Comparison of ENCODE assay signal across 20 mouse cellular contexts in the genomic region with DNA sequence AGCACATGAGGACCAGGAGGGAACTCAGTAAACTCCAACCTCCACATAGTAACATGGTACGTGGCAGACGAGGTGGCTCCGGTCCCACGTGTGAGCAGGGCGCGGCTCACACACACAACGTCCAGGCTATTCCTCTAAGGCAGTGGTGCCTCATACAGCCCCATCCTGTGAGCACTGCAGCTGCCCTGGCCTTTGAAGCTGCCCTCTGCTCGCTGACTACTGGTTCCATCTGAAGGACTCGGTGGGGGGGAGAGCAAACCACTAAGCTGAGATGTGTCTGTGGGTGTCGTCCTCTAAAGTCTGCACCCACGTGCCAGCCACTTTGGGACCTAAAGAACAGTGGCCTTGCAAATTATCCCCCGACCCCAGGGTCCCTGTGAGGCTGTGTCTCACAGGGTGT. TPM values are rescaled to one million over a fixed set of nuclear protein-coding genes. Genes with fewer than 3 reads are reported as not detected.
DNase-seq lines count a peak whose midpoint lies in the region; ATAC-seq lines count a peak whose summit lies in the region.
"Had no signal": no experiment of that assay in that cellular context is flagged by ENCODE, and none has a peak within 500 bp of the region (broad histone marks: within the 10 kb centered on the region; RNA-seq: fewer than 3 reads in every experiment).

No protein-coding gene starts in this region.

- H3K9me3 ChIP-seq in heart, embryonic 13.5 days: no peaks in the 10 kb centered on the region
- H3K9me3 ChIP-seq in heart, embryonic 16.5 days (replicated peaks; ENCODE audit: control insufficient read depth, low read length): no peaks in the 10 kb centered on the region
- no peaks in the 10 kb centered on the region for H3K9me3 ChIP-seq in heart, embryonic 11.5 days (replicated peaks; ENCODE audit: control insufficient read depth, low read length)
- H3K9me3 ChIP-seq in megakaryocyte, embryonic 14.5 days: no peaks in the 10 kb centered on the region
- H3K9me3 ChIP-seq: embryonic facial prominence, embryonic 10.5 days; embryonic facial prominence, embryonic 12.5 days; forebrain, embryonic 13.5 days; forebrain, embryonic 15.5 days had no signal

- 64% methylated on average over 12 of the region's 12 CpGs for WGBS in heart, embryonic 13.5 days
- WGBS in heart, embryonic 16.5 days: 68% methylated on average over 12 of the region's 12 CpGs
- WGBS in heart, embryonic 11.5 days (ENCODE audit: insufficient replicate concordance): 66% methylated on average over 12 of the region's 12 CpGs

- no peaks in the 10 kb centered on the region for H3K27me3 ChIP-seq in heart, embryonic 13.5 days (replicated peaks)
- no peaks in the 10 kb centered on the region; the same call in 1 of the 2 replicates for H3K27me3 ChIP-seq in heart, embryonic 16.5 days (ENCODE audit: control insufficient read depth, insufficient read depth, low read length)
- no peaks in the 10 kb centered on the region for H3K27me3 ChIP-seq in heart, embryonic 11.5 days (ENCODE audit: control insufficient read depth, insufficient read depth, low read length)
- H3K27me3 ChIP-seq in megakaryocyte, embryonic 14.5 days (replicated peaks): no peaks in the 10 kb centered on the region
- H3K27me3 ChIP-seq: embryonic facial prominence, embryonic 12.5 days; forebrain, embryonic 13.5 days; forebrain, embryonic 15.5 days had no signal

- peak overlapping the region; percentile 86; the same call in 1 of the 2 replicates for H3K27ac ChIP-seq in heart, embryonic 13.5 days (replicated peaks)
- H3K27ac ChIP-seq in heart, embryonic 16.5 days (ENCODE audit: low read length): peak overlapping the region; percentile 78
- no peak overlapping the region; the same call in 1 of the 2 replicates for H3K27ac ChIP-seq in heart, embryonic 11.5 days (ENCODE audit: low read depth, low read length)
- H3K27ac ChIP-seq: embryonic facial prominence, embryonic 10.5 days; embryonic facial prominence, embryonic 12.5 days; forebrain, embryonic 13.5 days; forebrain, embryonic 15.5 days had no signal

- ATAC-seq in heart, embryonic 13.5 days (ENCODE audit: extremely low read depth, insufficient number of reproducible peaks, low FRiP score, low TSS enrichment): no peak
- ATAC-seq in heart, embryonic 16.5 days (replicated peaks; ENCODE audit: extremely low read depth, insufficient read depth, low FRiP score): no peak
- ATAC-seq in heart, embryonic 11.5 days (replicated peaks; ENCODE audit: insufficient number of reproducible peaks, low FRiP score, low TSS enrichment): no peak
- no peak for ATAC-seq in megakaryocyte, adult 5-6 weeks (ENCODE audit: poor library complexity, severe bottlenecking)
- ATAC-seq: activated CD4-positive, CD25-positive, alpha-beta regulatory T cell, adult 4 months; forebrain, embryonic 13.5 days; forebrain, embryonic 15.5 days had no signal

- H3K9ac ChIP-seq in heart, embryonic 13.5 days: no peak overlapping the region
- H3K9ac ChIP-seq in heart, embryonic 16.5 days (ENCODE audit: low read length): no peak overlapping the region; the same call in 1 of the 2 replicates
- H3K9ac ChIP-seq in heart, embryonic 11.5 days (ENCODE audit: low read depth, low read length): no peak overlapping the region
- H3K9ac ChIP-seq: embryonic facial prominence, embryonic 12.5 days; forebrain, embryonic 13.5 days; forebrain, embryonic 15.5 days had no signal

- DNase-seq in heart, postnatal 25 days (ENCODE audit: low spot score): no peak
- no peak for DNase-seq in T-cell, adult 2 months (ENCODE audit: low spot score)
- DNase-seq: adrenal gland, adult 8-10 months; adrenal gland, postnatal 14 days; adrenal gland, postnatal 36 days; cerebellum, adult 11-12 months; cerebellum, adult 2 months; cerebellum, adult 9-10 months; cerebellum, postnatal 25 days had no signal

- no peak overlapping the region for H3K4me2 ChIP-seq in heart, embryonic 13.5 days
- H3K4me2 ChIP-seq in heart, embryonic 16.5 days (ENCODE audit: low read depth, low read length): no peak overlapping the region
- no peak overlapping the region for H3K4me2 ChIP-seq in heart, embryonic 11.5 days
- H3K4me2 ChIP-seq: embryonic facial prominence, embryonic 12.5 days; forebrain, embryonic 13.5 days; forebrain, embryonic 15.5 days had no signal

- no peak overlapping the region for H3K4me3 ChIP-seq in heart, embryonic 13.5 days
- H3K4me3 ChIP-seq in heart, embryonic 16.5 days (ENCODE audit: low read length): no peak overlapping the region
- no peak overlapping the region for H3K4me3 ChIP-seq in heart, embryonic 11.5 days (ENCODE audit: low read depth, low read length)
- peak overlapping the region; percentile 68 for H3K4me3 ChIP-seq in megakaryocyte, embryonic 14.5 days (replicated peaks)
- H3K4me3 ChIP-seq: embryonic facial prominence, embryonic 10.5 days; embryonic facial prominence, embryonic 12.5 days; forebrain, embryonic 13.5 days; forebrain, embryonic 15.5 days had no signal

- H3K36me3 ChIP-seq in heart, embryonic 13.5 days: no peaks in the 10 kb centered on the region
- H3K36me3 ChIP-seq in heart, embryonic 16.5 days (ENCODE audit: control insufficient read depth, insufficient read depth): no peaks in the 10 kb centered on the region
- H3K36me3 ChIP-seq in heart, embryonic 11.5 days (ENCODE audit: control insufficient read depth, insufficient read depth, low read length): no peaks in the 10 kb centered on the region
- H3K36me3 ChIP-seq in megakaryocyte, embryonic 14.5 days (replicated peaks; ENCODE audit: low read length): peaks cover 6% of the 10 kb centered on the region
- H3K36me3 ChIP-seq: embryonic facial prominence, embryonic 10.5 days; embryonic facial prominence, embryonic 12.5 days; forebrain, embryonic 15.5 days had no signal

- intact Hi-C loops in heart, postnatal 25 days (cut with DNase I): no loop called here

- peaks cover 55% of the 10 kb centered on the region for H3K4me1 ChIP-seq in heart, embryonic 13.5 days
- H3K4me1 ChIP-seq in heart, embryonic 16.5 days (ENCODE audit: control insufficient read depth, insufficient read depth, low read length): peaks cover 52% of the 10 kb centered on the region
- H3K4me1 ChIP-seq in heart, embryonic 11.5 days (ENCODE audit: control insufficient read depth, insufficient read depth, low read length): peaks cover 50% of the 10 kb centered on the region
- peaks cover 93% of the 10 kb centered on the region for H3K4me1 ChIP-seq in megakaryocyte, embryonic 14.5 days

RNA-seq across cellular contexts. Expression of a gene that starts 17.1 kb away (rescaled TPM):
- polyA plus RNA-seq in heart, embryonic 13.5 days (2015; fragmentation: Nextera tagmentation; extraction: Ambion mirVana): 0.11 TPM in 1 of 2 replicates, not detected in the other
- total RNA-seq in heart, postnatal 25 days (2021): under 1 TPM; 0.73 to 0.99 TPM
- polyA plus RNA-seq in heart, embryonic 16.5 days (2015; fragmentation: Nextera tagmentation; extraction: Ambion mirVana): 0.06 and 0.07 TPM in 2 replicates
- not detected in 2 replicates for polyA plus RNA-seq in heart, embryonic 11.5 days (2014; fragmentation: Nextera tagmentation; extraction: Ambion mirVana)
- polyA plus RNA-seq in megakaryocyte, embryonic 14.5 days (2012; ENCODE audit: insufficient read depth, low replicate concordance): not detected in 2 replicates
- 0.11 TPM in 1 of 2 replicates, not detected in the other for total RNA-seq in megakaryocyte, adult 5-6 weeks (2015)
- not detected in 2 replicates for total RNA-seq in megakaryocyte, adult 5-6 weeks (2017)
- total RNA-seq: MEL had no signal

RNA-seq across cellular contexts. Expression of a gene that starts 17.5 kb away (rescaled TPM):
- 2.3 and 3.3 TPM in 2 replicates for polyA plus RNA-seq in heart, embryonic 13.5 days (2015; fragmentation: Nextera tagmentation; extraction: Ambion mirVana)
- 10 to 100 TPM; 19.1 to 20.0 TPM for total RNA-seq in heart, postnatal 25 days (2021)
- polyA plus RNA-seq in heart, embryonic 16.5 days (2015; fragmentation: Nextera tagmentation; extraction: Ambion mirVana): 2.8 and 4.1 TPM in 2 replicates
- 4.9 and 6.2 TPM in 2 replicates for polyA plus RNA-seq in heart, embryonic 11.5 days (2014; fragmentation: Nextera tagmentation; extraction: Ambion mirVana)
- polyA plus RNA-seq in megakaryocyte, embryonic 14.5 days (2012; ENCODE audit: insufficient read depth, low replicate concordance): 2.9 TPM in 1 of 2 replicates, not detected in the other
- total RNA-seq in megakaryocyte, adult 5-6 weeks (2015): 1.3 and 3.4 TPM in 2 replicates
- 0.81 and 3.2 TPM in 2 replicates for total RNA-seq in megakaryocyte, adult 5-6 weeks (2017)

RNA-seq across cellular contexts. Expression of a gene that starts 18.0 kb away (rescaled TPM):
- polyA plus RNA-seq in heart, embryonic 13.5 days (2015; fragmentation: Nextera tagmentation; extraction: Ambion mirVana): 7.3 and 8.0 TPM in 2 replicates
- 1 to 10 TPM; 8.7 to 9.7 TPM for total RNA-seq in heart, postnatal 25 days (2021)
- 7.0 and 8.1 TPM in 2 replicates for polyA plus RNA-seq in heart, embryonic 16.5 days (2015; fragmentation: Nextera tagmentation; extraction: Ambion mirVana)
- polyA plus RNA-seq in heart, embryonic 11.5 days (2014; fragmentation: Nextera tagmentation; extraction: Ambion mirVana): 8.4 TPM in 2 replicates
- polyA plus RNA-seq in megakaryocyte, embryonic 14.5 days (2012; ENCODE audit: insufficient read depth, low replicate concordance): 11.6 and 15.8 TPM in 2 replicates
- total RNA-seq in megakaryocyte, adult 5-6 weeks (2015): 3.0 and 3.3 TPM in 2 replicates
- total RNA-seq in megakaryocyte, adult 5-6 weeks (2017): 1.8 and 2.6 TPM in 2 replicates
